Mouse (Mus musculus) kidney, embryonic 15.5 days (tissue): ENCODE results near the gene Tac4. TPM values are rescaled to one million over a fixed set of nuclear protein-coding genes. Genes with fewer than 3 reads are reported as not detected.
A peak's percentile ranks its signal among the peaks of the same experiment; 100 is the strongest.

Experiments used
- ATAC-seq: fragments of 200-750 bp; cut with Nextera tagmentation; replicated peaks from 2 replicates; pipeline ENCODE4 v1.8.0; 2017; ENCODE audit warnings: moderate TSS enrichment; ENCODE audit not compliant: low FRiP score
- H3K27ac ChIP-seq: fragments of 300-500 bp; sonication (generic); 2 replicates; pipeline ENCODE4 v1.5.1; 2015; ENCODE audit warnings: mild to moderate bottlenecking, inconsistent platforms
- H3K27me3 ChIP-seq: fragments of 300-500 bp; sonication (generic); 2 replicates; pipeline ENCODE4 v1.6.1; 2015; ENCODE audit warnings: inconsistent platforms
- H3K36me3 ChIP-seq: fragments of 300-500 bp; sonication (generic); 2 replicates; pipeline ENCODE4 v1.6.1; 2015; ENCODE audit warnings: inconsistent platforms
- H3K4me1 ChIP-seq: fragments of 300-500 bp; sonication (generic); 2 replicates; pipeline ENCODE4 v1.6.1; 2015; ENCODE audit warnings: inconsistent platforms
- H3K4me2 ChIP-seq: fragments of 300-500 bp; sonication (generic); 2 replicates; pipeline ENCODE4 v1.6.1; 2015; ENCODE audit warnings: moderate library complexity, mild to moderate bottlenecking, inconsistent platforms
- H3K4me3 ChIP-seq: fragments of 300-500 bp; sonication (generic); replicated peaks from 2 replicates; pipeline ENCODE4 v1.5.1; 2015; ENCODE audit warnings: mild to moderate bottlenecking, inconsistent platforms
- H3K9ac ChIP-seq: fragments of 300-500 bp; sonication (generic); 2 replicates; pipeline ENCODE4 v1.6.1; 2015; ENCODE audit warnings: mild to moderate bottlenecking, inconsistent platforms
- H3K9me3 ChIP-seq: fragments of 300-500 bp; sonication (generic); replicated peaks from 2 replicates; pipeline ENCODE4 v1.6.1; 2016; ENCODE audit warnings: inconsistent platforms
- whole genome bisulfite sequencing: fragments of 180-500 bp; shearing (Covaris S2); methylation state at CpG from one replicate; pipeline ENCODE4 v1.1.7; 2015; ENCODE audit warnings: mixed read lengths; 5-methylcytosine and 5-hydroxymethylcytosine counted together
- polyA plus RNA-seq: library from polyadenylated mRNA; unstranded; fragments of >200 nt; fragmentation: Nextera tagmentation; extraction: Ambion mirVana; gene quantifications from 2 replicates; pipeline ENCODE4 v1.2.1, GENCODE M21; 2015

The Tac4 gene
- 0.17 TPM in 1 of 2 replicates, not detected in the other for polyA plus RNA-seq

- H3K9ac ChIP-seq = no peak within 1 kb of the TSS
- 67% methylated on average over 5 of the region's 5 CpGs for WGBS
- H3K4me3 ChIP-seq = no peak within 1 kb of the TSS
- no peak within 1 kb of the TSS; the same call in 1 of the 2 replicates for H3K27ac ChIP-seq
- H3K27me3 ChIP-seq = 0 out of 2 replicates have a peak, but pooled peaks cover 5% of the 10 kb centered on the region
- 0 out of 2 replicates have a peak, but pooled peaks cover 6% of the 10 kb centered on the region for H3K36me3 ChIP-seq
- H3K4me2 ChIP-seq = no peak within 1 kb of the TSS
- H3K9me3 ChIP-seq = no peaks in the 10 kb centered on the region
- no peak for ATAC-seq
- peaks cover 28% of the 10 kb centered on the region for H3K4me1 ChIP-seq
Measured at GRCm38 (mm10) chr11:95261178-95261751, at the start of gene Tac4. TSS of gene Tac4 (plus strand) at chr11:95261529.

GRCm38 (mm10) chr11:95213607-95214006 is 47.7 kb upstream of the Tac4 start:
- 22% methylated on average over 6 of the region's 6 CpGs for WGBS
- H3K9ac ChIP-seq = no peak overlapping the region
- no peak overlapping the region for H3K4me2 ChIP-seq
- H3K36me3 ChIP-seq = no peaks in the 10 kb centered on the region
- ATAC-seq = no peak
- H3K4me1 ChIP-seq = peaks cover 25% of the 10 kb centered on the region
- peaks cover 16% of the 10 kb centered on the region; the same call in 1 of the 2 replicates for H3K27me3 ChIP-seq
- no peak overlapping the region for H3K27ac ChIP-seq
- H3K4me3 ChIP-seq = no peak overlapping the region
- H3K9me3 ChIP-seq = no peaks in the 10 kb centered on the region

GRCm38 (mm10) chr11:95214305-95214704 is 47.0 kb upstream of the Tac4 start:
- Histone ChIP-seq H3K27me3 (peaks cover 19% of the 10 kb centered on the region; the same call in 1 of the 2 replicates), H3K27ac (no peak overlapping the region), H3K36me3 (no peaks in the 10 kb centered on the region), H3K9ac (no peak overlapping the region), H3K4me2 (no peak overlapping the region), H3K9me3 (no peaks in the 10 kb centered on the region), H3K4me3 (no peak overlapping the region), H3K4me1 (peaks cover 25% of the 10 kb centered on the region)
- 6% methylated on average over 5 of the region's 5 CpGs for WGBS
- ATAC-seq = no peak

GRCm38 (mm10) chr11:95216193-95216592 is 45.1 kb upstream of the Tac4 start:
- H3K27ac ChIP-seq = no peak overlapping the region
- H3K27me3 ChIP-seq = peaks cover 23% of the 10 kb centered on the region; the same call in 1 of the 2 replicates
- 63% methylated on average over 3 of the region's 3 CpGs for WGBS
- H3K4me3 ChIP-seq = no peak overlapping the region
- peaks cover 13% of the 10 kb centered on the region for H3K4me1 ChIP-seq
- no peak overlapping the region for H3K4me2 ChIP-seq
- no peaks in the 10 kb centered on the region for H3K36me3 ChIP-seq
- no peak for ATAC-seq
- H3K9me3 ChIP-seq = no peaks in the 10 kb centered on the region
- no peak overlapping the region for H3K9ac ChIP-seq

GRCm38 (mm10) chr11:95219111-95219510 is 42.2 kb upstream of the Tac4 start:
- H3K27ac ChIP-seq = no peak overlapping the region
- no peak overlapping the region for H3K9ac ChIP-seq
- 63% methylated on average over 8 of the region's 8 CpGs for WGBS
- H3K27me3 ChIP-seq = peaks cover 42% of the 10 kb centered on the region
- ATAC-seq = no peak
- H3K9me3 ChIP-seq = no peaks in the 10 kb centered on the region
- no peak overlapping the region for H3K4me3 ChIP-seq
- H3K4me2 ChIP-seq = no peak overlapping the region
- H3K36me3 ChIP-seq = no peaks in the 10 kb centered on the region
- H3K4me1 ChIP-seq = peaks cover 17% of the 10 kb centered on the region

GRCm38 (mm10) chr11:95223473-95223872 is 37.9 kb upstream of the Tac4 start:
- peak overlapping the region; percentile 35 for H3K4me3 ChIP-seq
- H3K9me3 ChIP-seq = no peaks in the 10 kb centered on the region
- WGBS = under 1% methylated on average over 31 of the region's 31 CpGs
- ATAC-seq = peak; percentile 41; the same call in 1 of the 2 replicates
- no peaks in the 10 kb centered on the region for H3K36me3 ChIP-seq
- peak overlapping the region; percentile 63 for H3K4me2 ChIP-seq
- no peak overlapping the region for H3K9ac ChIP-seq
- H3K27me3 ChIP-seq = peaks cover 49% of the 10 kb centered on the region
- H3K4me1 ChIP-seq = peaks cover 30% of the 10 kb centered on the region
- no peak overlapping the region for H3K27ac ChIP-seq

- Histone ChIP-seq H3K4me1 (peaks cover 30% of the 10 kb centered on the region), H3K4me2 (peak overlapping the region; percentile 63), H3K9me3 (no peaks in the 10 kb centered on the region), H3K36me3 (no peaks in the 10 kb centered on the region), H3K27me3 (peaks cover 47% of the 10 kb centered on the region), H3K9ac (no peak overlapping the region), H3K27ac (peak overlapping the region; percentile 52), H3K4me3 (no peak overlapping the region)
- no peak for ATAC-seq
- 13% methylated on average over 14 of the region's 15 CpGs for WGBS
Measured at GRCm38 (mm10) chr11:95224124-95224893, 37.0 kb upstream of the Tac4 start.

- Histone ChIP-seq H3K4me3 (no peak overlapping the region), H3K9ac (no peak overlapping the region), H3K4me1 (peaks cover 30% of the 10 kb centered on the region), H3K9me3 (no peaks in the 10 kb centered on the region), H3K27me3 (peaks cover 43% of the 10 kb centered on the region), H3K4me2 (0 out of 2 replicates have a peak overlapping the region, but pooled peaks have one; percentile 4), H3K27ac (0 out of 2 replicates have a peak overlapping the region, but pooled peaks have one; percentile 52), H3K36me3 (no peaks in the 10 kb centered on the region)
- WGBS = 14% methylated on average over 7 of the region's 7 CpGs
- ATAC-seq = 0 out of 2 replicates have a peak, but pooled peaks have one; percentile 40
Measured at GRCm38 (mm10) chr11:95225448-95225847, 35.9 kb upstream of the Tac4 start.

GRCm38 (mm10) chr11:95227467-95227866 is 33.9 kb upstream of the Tac4 start:
- ATAC-seq = no peak
- Histone ChIP-seq H3K36me3 (no peaks in the 10 kb centered on the region), H3K4me3 (no peak overlapping the region), H3K27ac (no peak overlapping the region), H3K27me3 (peaks cover 33% of the 10 kb centered on the region), H3K9me3 (no peaks in the 10 kb centered on the region), H3K4me2 (no peak overlapping the region), H3K4me1 (peaks cover 40% of the 10 kb centered on the region), H3K9ac (no peak overlapping the region)
- 49% methylated on average over 5 of the region's 5 CpGs for WGBS

GRCm38 (mm10) chr11:95231688-95232328 is 29.5 kb upstream of the Tac4 start:
- 12% methylated on average over 24 of the region's 24 CpGs for WGBS
- peaks cover 13% of the 10 kb centered on the region for H3K4me1 ChIP-seq

GRCm38 (mm10) chr11:95232329-95232696 is 29.0 kb upstream of the Tac4 start:
- peaks cover 13% of the 10 kb centered on the region for H3K4me1 ChIP-seq
- H3K27me3 ChIP-seq = peaks cover 5% of the 10 kb centered on the region; the same call in 1 of the 2 replicates
- H3K9ac ChIP-seq = no peak overlapping the region
- H3K27ac ChIP-seq = no peak overlapping the region
- ATAC-seq = peak; percentile 20; the same call in 1 of the 2 replicates
- H3K9me3 ChIP-seq = no peaks in the 10 kb centered on the region
- peak overlapping the region; percentile 47 for H3K4me2 ChIP-seq
- H3K36me3 ChIP-seq = no peaks in the 10 kb centered on the region
- no peak overlapping the region for H3K4me3 ChIP-seq
- 38% methylated on average over 6 of the region's 6 CpGs for WGBS

More at GRCm38 (mm10) chr11:95231688-95232328, 29.5 kb upstream of the Tac4 start:
- Histone ChIP-seq H3K9ac (no peak overlapping the region), H3K9me3 (no peaks in the 10 kb centered on the region), H3K4me3 (0 out of 2 replicates have a peak overlapping the region, but pooled peaks have one; percentile 10), H3K27me3 (peaks cover 5% of the 10 kb centered on the region; the same call in 1 of the 2 replicates), H3K4me2 (peak overlapping the region; percentile 47), H3K36me3 (no peaks in the 10 kb centered on the region), H3K27ac (no peak overlapping the region)
- peak; percentile 54; the same call in 1 of the 2 replicates for ATAC-seq
